Mouse (Mus musculus) embryonic facial prominence, embryonic 12.5 days (tissue): ENCODE results near the gene Canx. TPM values are rescaled to one million over a fixed set of nuclear protein-coding genes. Genes with fewer than 3 reads are reported as not detected.
"Not testable (repeated sequence)": the region's sequence is repeated elsewhere in the genome, so short reads cannot be mapped to it uniquely, and the experiment has no call there.

Source experiments
- ATAC-seq: fragments of 200-750 bp; cut with Nextera tagmentation; 2 replicates; pipeline ENCODE4 v1.8.0; 2017; ENCODE audit not compliant: insufficient number of reproducible peaks, insufficient read depth, low FRiP score, low TSS enrichment
- H3K27ac ChIP-seq: fragments of 300-500 bp; sonication (generic); 2 replicates; pipeline ENCODE4 v1.5.1; 2016; ENCODE audit warnings: mild to moderate bottlenecking
- H3K27me3 ChIP-seq: fragments of 300-500 bp; sonication (generic); 2 replicates; pipeline ENCODE4 v1.6.1; 2016; ENCODE audit warnings: mild to moderate bottlenecking, moderate library complexity
- H3K36me3 ChIP-seq: fragments of 300-500 bp; sonication (generic); 2 replicates; pipeline ENCODE4 v1.6.1; 2016; ENCODE audit warnings: mild to moderate bottlenecking
- H3K4me1 ChIP-seq: fragments of 300-500 bp; sonication (generic); 2 replicates; pipeline ENCODE4 v1.6.1; 2016
- H3K4me2 ChIP-seq: fragments of 300-500 bp; sonication (generic); replicated peaks from 2 replicates; pipeline ENCODE4 v1.6.1; 2016; ENCODE audit warnings: mild to moderate bottlenecking, moderate library complexity
- H3K4me3 ChIP-seq: fragments of 300-500 bp; sonication (generic); 2 replicates; pipeline ENCODE4 v1.5.1; 2016; ENCODE audit warnings: mild to moderate bottlenecking
- H3K9ac ChIP-seq: fragments of 300-500 bp; sonication (generic); 2 replicates; pipeline ENCODE4 v1.6.1; 2016; ENCODE audit warnings: mild to moderate bottlenecking, moderate library complexity
- H3K9me3 ChIP-seq: fragments of 300-500 bp; sonication (generic); 2 replicates; pipeline ENCODE4 v1.6.1; 2016; ENCODE audit warnings: mild to moderate bottlenecking, moderate library complexity
- WGBS: fragments of 180-500 bp; shearing (Covaris S2); methylation state at CpG from one replicate; pipeline ENCODE4 v1.1.7; 2016; 5-methylcytosine and 5-hydroxymethylcytosine counted together
- polyA plus RNA-seq: library from polyadenylated mRNA; unstranded; fragments of >200 nt; fragmentation: Nextera tagmentation; extraction: Ambion mirVana; gene quantifications from 2 replicates; pipeline ENCODE4 v1.2.1, GENCODE M21; 2016

The Canx gene
- polyA plus RNA-seq, 1 experiment from 2014 or later = 307 TPM

DNA sequence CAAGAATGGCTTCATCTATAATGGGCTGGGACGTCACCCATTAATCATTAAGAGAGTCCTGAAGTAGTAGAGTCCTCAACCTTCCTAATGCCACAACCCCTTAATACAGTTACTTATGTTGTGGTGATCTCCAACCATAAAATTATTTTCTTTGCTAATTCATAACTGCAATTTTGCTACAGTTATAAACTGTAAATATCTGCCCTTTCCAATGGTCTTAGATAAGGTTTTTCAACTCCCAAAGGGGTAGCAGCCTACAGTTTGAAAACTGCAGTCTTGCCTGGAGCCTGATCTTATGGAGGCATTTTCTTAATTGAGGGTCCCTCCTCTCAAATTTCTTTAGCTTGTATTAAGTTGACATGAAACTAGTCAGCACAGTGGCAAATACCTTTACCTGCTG lies 3.9 kb upstream of the Canx start:
- 84% methylated on average over 1 of the region's 1 CpGs for WGBS
- no peak overlapping the region for H3K9ac ChIP-seq
- H3K9me3 ChIP-seq = no peaks in the 10 kb centered on the region
- H3K27ac ChIP-seq = no peak overlapping the region
- H3K27me3 ChIP-seq = no peaks in the 10 kb centered on the region
- H3K36me3 ChIP-seq = no peaks in the 10 kb centered on the region
- no peak overlapping the region for H3K4me3 ChIP-seq
- no peak overlapping the region for H3K4me2 ChIP-seq
- ATAC-seq = no peak
- H3K4me1 ChIP-seq = peaks cover 2% of the 10 kb centered on the region

DNA sequence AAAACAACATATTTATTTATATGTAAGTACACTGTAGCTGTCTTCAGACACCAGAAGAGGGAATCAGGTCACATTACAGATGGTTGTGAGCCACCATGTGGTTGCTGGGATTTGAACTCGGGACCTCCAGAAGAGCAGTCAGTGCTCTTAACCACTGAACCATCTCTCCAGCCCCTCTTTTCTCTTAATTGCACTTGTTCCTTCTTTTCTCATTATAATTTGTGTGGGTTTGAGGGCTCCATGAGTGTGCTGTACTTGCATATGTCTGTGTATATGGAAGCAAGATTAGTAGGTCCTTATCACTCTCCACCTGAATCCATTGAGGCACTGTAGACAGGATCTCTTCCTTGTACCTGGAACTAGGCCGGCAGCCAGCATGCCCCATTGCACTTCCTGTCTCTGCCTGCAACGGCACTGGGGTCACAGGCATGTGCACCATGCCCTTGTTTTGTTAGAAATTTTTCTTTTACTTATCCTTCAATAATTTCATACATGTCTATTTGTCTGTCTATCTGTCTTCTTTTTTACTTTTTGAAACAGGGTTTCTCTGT lies 2.7 kb upstream of the Canx start:
- ATAC-seq = no peak
- 89% methylated on average over 3 of the region's 3 CpGs for WGBS

DNA sequence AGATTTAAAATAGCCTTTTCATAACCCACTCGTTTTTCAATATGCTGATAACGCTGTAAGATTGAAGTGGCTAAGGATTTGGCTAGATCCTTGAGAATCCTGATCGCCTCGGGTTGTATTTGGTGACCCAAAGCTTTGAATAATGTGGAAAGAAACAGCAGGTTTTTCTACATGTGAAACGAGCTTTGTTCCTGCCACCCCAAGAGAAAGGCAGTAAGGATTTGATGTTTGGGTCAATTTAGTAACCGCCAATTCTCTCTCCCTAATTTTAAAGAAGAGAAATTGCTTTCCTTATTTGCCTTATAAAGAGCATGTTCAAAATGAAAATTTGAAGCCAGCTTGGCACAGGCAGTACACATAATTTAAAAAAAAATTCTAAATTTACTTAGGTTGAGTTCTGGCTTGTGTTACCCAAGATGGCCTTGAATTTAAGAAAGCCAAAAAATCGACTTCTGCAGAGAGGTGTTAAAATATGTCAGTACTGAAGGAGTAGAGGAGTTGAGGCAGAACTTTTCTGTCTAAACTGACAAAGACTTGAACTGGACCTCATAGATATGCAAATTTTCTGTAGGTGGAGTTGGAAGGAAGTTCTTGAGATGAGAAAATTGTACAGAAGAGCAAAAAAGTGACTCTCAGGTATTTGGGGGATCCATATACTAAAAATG lies 961 bp upstream of the Canx start:
- Histone ChIP-seq H3K36me3 (no peaks in the 10 kb centered on the region), H3K4me1 (peaks cover 13% of the 10 kb centered on the region), H3K9me3 (no peaks in the 10 kb centered on the region), H3K27ac (peak overlapping the region; percentile 86), H3K4me2 (peak overlapping the region; percentile 56), H3K4me3 (peak overlapping the region; percentile 96), H3K9ac (peak overlapping the region; percentile 69), H3K27me3 (no peaks in the 10 kb centered on the region)
- 6% methylated on average over 7 of the region's 7 CpGs for WGBS
- no peak for ATAC-seq

More for the DNA sequence above, 2.7 kb upstream of the Canx start:
- Histone ChIP-seq H3K36me3 (no peaks in the 10 kb centered on the region), H3K27ac (no peak overlapping the region), H3K4me3 (no peak overlapping the region), H3K4me2 (no peak overlapping the region), H3K9ac (no peak overlapping the region), H3K4me1 (peaks cover 13% of the 10 kb centered on the region), H3K9me3 (no peaks in the 10 kb centered on the region), H3K27me3 (no peaks in the 10 kb centered on the region)

DNA sequence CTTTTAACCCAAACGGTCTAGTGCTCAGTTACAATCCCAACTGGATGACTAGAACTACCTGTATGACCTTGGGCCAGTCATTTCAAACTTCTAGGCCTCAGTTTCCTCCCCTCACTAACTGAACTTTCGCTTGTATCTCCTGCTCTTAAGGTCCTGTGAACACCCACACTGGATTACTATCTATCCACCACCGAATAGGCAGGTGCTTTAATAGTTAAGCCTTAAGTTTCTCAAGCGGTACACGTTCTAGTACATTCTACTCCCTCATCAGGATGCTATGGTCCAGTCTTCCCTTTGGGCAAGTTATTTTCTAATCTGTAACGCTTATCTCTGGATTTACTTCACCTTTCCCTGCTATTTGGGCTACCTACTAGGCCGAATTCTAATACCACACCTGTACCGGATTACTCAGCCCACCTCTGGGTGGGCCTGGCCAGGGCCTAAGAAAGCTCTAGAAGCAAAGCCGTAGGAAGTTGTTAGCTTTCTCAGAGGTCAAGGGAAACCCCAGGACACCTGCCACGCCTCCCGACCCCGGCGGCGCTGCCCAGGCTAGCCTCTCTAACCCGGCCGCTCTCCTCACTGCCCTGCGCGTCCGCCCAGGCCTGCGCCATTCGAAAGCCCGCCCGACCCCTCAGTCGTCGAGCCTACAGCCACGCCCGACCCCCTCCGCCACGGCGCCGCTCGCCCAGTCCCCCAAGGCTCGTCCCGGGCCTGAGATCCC lies 562 bp downstream of the Canx start:
- Histone ChIP-seq H3K27ac (peak overlapping the region; percentile 90), H3K9ac (peak overlapping the region; percentile 98), H3K4me2 (peak overlapping the region; percentile 75), H3K4me1 (peaks cover 13% of the 10 kb centered on the region), H3K9me3 (no peaks in the 10 kb centered on the region), H3K27me3 (no peaks in the 10 kb centered on the region), H3K36me3 (no peaks in the 10 kb centered on the region), H3K4me3 (peak overlapping the region; percentile 96)
- WGBS = 2% methylated on average over 34 of the region's 34 CpGs
- ATAC-seq = no peak; the same call in 1 of the 2 replicates

DNA sequence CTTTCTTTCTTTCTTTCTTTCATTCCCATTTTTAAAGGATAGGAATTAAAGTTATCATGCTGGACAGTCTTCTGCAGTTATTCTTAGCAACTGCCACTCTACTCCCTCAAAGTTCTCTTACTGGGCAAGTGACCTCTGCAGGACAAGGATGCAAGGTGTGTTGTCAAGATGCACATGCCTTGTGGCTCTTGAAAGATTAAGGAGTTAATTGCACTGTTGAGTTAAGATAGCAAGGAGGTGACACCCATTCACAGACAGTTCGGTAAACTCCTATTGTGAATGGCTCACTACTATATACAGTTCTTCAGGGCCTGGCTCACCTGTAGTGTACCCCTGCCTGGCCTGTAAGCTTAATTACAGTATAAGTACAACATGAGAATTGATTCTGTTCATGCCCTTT lies 1.6 kb downstream of the Canx start:
- Histone ChIP-seq H3K4me3 (peak overlapping the region; percentile 96), H3K9me3 (no peaks in the 10 kb centered on the region), H3K4me2 (peak overlapping the region; percentile 75), H3K27ac (no peak overlapping the region; the same call in 1 of the 2 replicates), H3K9ac (peak overlapping the region; percentile 98), H3K27me3 (no peaks in the 10 kb centered on the region), H3K36me3 (peaks cover 1% of the 10 kb centered on the region; the same call in 1 of the 2 replicates), H3K4me1 (peaks cover 13% of the 10 kb centered on the region)
- no peak for ATAC-seq
- 44% methylated on average over 1 of the region's 1 CpGs for WGBS

DNA sequence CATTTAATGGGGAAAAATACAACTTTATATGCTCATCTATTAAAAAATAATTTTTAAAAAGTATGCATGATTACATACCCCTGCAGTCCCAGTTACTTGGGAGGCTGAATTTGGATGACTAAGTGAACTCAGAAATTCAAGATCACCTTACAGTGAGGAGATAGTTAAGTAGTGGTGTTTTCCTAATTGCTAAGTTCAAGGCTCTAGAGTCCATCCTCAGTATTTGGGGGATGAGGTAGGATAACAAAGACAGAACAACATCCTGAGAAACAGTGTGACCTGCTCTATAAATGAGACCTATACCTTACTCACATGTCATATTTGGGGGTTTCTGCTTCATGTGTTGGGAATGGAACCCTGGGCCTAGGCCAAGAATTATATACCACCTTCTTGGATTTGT lies 3.1 kb downstream of the Canx start:
- no peaks in the 10 kb centered on the region for H3K9me3 ChIP-seq
- H3K27ac ChIP-seq = no peak overlapping the region
- no peak overlapping the region for H3K9ac ChIP-seq
- H3K4me2 ChIP-seq = no peak overlapping the region
- H3K4me3 ChIP-seq = no peak overlapping the region
- H3K36me3 ChIP-seq = peaks cover 3% of the 10 kb centered on the region; the same call in 1 of the 2 replicates
- no peak for ATAC-seq
- peaks cover 13% of the 10 kb centered on the region for H3K4me1 ChIP-seq
- H3K27me3 ChIP-seq = no peaks in the 10 kb centered on the region

DNA sequence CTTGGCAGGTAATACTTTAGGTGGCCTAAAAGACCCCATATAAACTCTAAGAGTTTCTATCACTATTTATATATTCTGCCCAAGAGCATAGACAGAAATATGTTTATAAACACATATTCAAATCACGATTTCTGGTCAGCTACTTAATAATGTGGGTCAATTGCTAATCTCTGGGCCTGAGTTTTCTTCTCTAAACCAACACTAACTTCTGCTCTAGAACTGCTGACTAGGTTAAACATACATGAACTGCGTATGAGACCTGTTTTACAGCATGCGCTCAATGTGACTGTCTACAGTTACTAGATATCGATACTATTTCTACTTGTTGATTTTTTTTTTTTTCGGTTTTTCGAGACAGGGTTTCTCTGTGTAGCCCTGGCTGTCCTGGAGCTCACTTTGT lies 4.2 kb downstream of the Canx start:
- no peak for ATAC-seq
- 94% methylated on average over 6 of the region's 6 CpGs for WGBS
- Histone ChIP-seq H3K9ac (no peak overlapping the region), H3K27me3 (no peaks in the 10 kb centered on the region), H3K4me2 (no peak overlapping the region), H3K4me1 (peaks cover 13% of the 10 kb centered on the region), H3K36me3 (peaks cover 3% of the 10 kb centered on the region; the same call in 1 of the 2 replicates), H3K27ac (no peak overlapping the region), H3K4me3 (no peak overlapping the region), H3K9me3 (no peaks in the 10 kb centered on the region)

DNA sequence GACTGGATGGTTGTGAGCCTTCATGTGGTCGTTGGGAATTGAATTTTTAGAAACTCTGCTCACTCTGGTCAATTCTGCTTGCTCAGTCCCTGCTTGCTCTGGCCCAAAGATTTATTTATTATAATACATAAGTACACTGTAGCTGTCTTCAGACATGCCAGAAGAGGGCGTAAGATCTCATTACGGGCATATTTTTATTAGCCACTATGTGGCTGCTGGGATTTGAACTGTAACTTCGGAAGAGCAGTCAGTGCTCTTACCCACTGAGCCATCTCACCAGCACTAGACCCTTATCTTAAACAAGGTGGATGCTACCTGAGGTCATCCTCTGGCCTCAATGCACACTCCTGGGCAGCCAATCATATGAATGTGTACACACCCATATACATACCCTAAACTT lies 6.1 kb downstream of the Canx start:
- H3K4me3 ChIP-seq, H3K27ac ChIP-seq, H3K9me3 ChIP-seq, H3K27me3 ChIP-seq, H3K4me2 ChIP-seq, H3K9ac ChIP-seq, ATAC-seq, H3K36me3 ChIP-seq: not testable (repeated sequence)
- H3K4me1 ChIP-seq = peaks cover 10% of the 10 kb centered on the region
- 86% methylated on average over 4 of the region's 4 CpGs for WGBS

DNA sequence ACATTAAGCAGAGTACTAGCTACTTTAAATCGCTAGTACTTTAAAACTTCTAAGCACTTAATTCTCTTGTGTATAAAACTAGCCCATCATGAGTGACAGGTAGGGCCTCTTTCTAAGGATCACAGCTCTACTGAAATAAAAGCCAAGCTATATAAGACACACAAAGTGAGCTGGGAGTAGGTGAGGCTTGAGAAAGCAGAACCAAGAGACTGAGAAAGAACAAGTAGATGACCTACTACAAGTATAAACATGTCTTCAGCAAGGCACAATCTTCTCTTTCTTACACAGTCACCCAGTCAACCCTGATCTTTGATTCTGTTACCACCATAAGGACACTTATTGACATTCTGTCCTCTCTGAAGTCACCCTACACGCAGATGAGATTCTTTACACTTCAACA lies 12.7 kb downstream of the Canx start:
- H3K4me2 ChIP-seq = no peak overlapping the region
- no peaks in the 10 kb centered on the region for H3K27me3 ChIP-seq
- no peak overlapping the region for H3K9ac ChIP-seq
- H3K36me3 ChIP-seq = peaks cover 30% of the 10 kb centered on the region
- H3K4me1 ChIP-seq = no peaks in the 10 kb centered on the region; the same call in 1 of the 2 replicates
- WGBS = 83% methylated on average over 2 of the region's 2 CpGs
- no peak overlapping the region for H3K27ac ChIP-seq
- no peak overlapping the region for H3K4me3 ChIP-seq
- ATAC-seq = no peak
- no peaks in the 10 kb centered on the region for H3K9me3 ChIP-seq

DNA sequence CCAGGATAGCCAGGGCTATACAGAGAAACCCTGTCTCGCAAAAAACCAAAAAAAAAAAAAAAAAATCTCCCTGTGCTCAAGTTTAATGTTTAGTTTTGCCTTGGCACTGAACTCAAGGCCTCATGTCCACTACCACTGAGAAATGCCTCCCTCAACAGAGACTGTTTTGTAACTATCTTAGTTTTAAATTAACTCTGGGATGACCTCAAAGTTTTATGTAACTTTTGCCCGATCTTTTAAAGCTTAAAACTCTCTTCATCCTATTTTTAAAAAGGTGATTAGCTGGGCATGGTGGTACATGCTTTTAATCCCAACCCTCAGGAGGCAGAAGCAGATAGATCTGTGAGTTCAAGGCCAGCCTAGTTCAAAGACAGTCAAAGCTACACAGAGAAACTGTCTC lies 22.1 kb downstream of the Canx start:
- H3K9me3 ChIP-seq = no peaks in the 10 kb centered on the region
- H3K4me2 ChIP-seq = no peak overlapping the region
- H3K4me1 ChIP-seq = no peaks in the 10 kb centered on the region
- ATAC-seq = no peak
- WGBS = 84% methylated on average over 2 of the region's 2 CpGs
- H3K27me3 ChIP-seq = no peaks in the 10 kb centered on the region
- H3K36me3 ChIP-seq = peaks cover 86% of the 10 kb centered on the region
- H3K9ac ChIP-seq = no peak overlapping the region
- no peak overlapping the region for H3K4me3 ChIP-seq
- no peak overlapping the region for H3K27ac ChIP-seq

DNA sequence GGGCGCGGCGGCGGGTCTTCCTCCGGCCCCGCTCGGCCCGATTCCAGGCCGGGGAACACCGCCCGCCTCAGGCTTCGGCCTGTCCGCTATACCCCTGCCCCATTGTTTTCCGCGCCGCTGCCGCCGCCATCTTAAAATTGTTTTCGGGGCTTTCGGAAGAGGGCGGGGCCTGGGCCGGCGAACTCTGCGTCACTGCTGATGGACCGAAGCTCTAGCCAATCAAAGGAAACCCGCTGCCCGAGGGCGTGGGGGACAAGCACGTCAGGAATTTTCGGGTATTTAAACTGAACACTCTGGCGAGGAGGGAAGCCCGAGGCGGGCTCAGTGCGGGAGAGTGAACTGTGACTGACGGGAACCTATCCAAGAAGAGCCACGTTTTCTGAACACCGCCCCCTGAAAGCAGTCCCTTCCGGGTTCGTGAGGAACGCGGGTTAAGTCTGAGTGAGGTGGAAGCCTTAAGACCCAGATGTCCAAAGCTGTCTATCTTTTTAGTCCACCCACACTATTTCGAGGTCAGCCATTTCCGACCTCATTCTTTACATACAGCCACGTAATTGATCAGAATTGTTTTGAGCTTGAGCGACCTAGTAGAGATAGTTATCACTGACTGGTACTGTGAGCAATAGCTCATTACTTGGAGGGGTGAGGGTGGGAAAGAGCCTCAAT lies 33.1 kb downstream of the Canx start, which contains the start of gene Maml1:
TSS of gene Maml1 (minus strand) at position 122 of the 666 bp plus-strand sequence.
- Histone ChIP-seq H3K9ac (peak within 1 kb of the TSS; percentile 99), H3K36me3 (peaks cover 37% of the 10 kb centered on the region), H3K4me1 (peaks cover 12% of the 10 kb centered on the region), H3K4me3 (peak within 1 kb of the TSS; percentile 91), H3K27me3 (no peaks in the 10 kb centered on the region), H3K4me2 (peak within 1 kb of the TSS; percentile 76), H3K9me3 (no peaks in the 10 kb centered on the region), H3K27ac (peak within 1 kb of the TSS; percentile 99)
- peak; percentile 95 for ATAC-seq
- WGBS = under 1% methylated on average over 45 of the region's 45 CpGs
